Mouse (Mus musculus) embryo, embryonic 11.5 days (tissue): ENCODE results near the gene Lpin2.

Experiments
- DNase-seq: peaks from one replicate; pipeline ENCODE4 v3.0.0-alpha.2; 2012; ENCODE audit warnings: low read depth, low spot score

Lpin2 gene

GRCm38 (mm10) chr17:71182211-71182721, at the start of gene Lpin2:
Gene Lpin2 (plus strand): TSS chr17:71182560.
- no peak for DNase-seq

- no peak for DNase-seq
Observed at GRCm38 (mm10) chr17:71132856-71133439, 49.4 kb upstream of the Lpin2 start.

- no peak for DNase-seq
Observed at GRCm38 (mm10) chr17:71134441-71134955, 47.9 kb upstream of the Lpin2 start.

DNA sequence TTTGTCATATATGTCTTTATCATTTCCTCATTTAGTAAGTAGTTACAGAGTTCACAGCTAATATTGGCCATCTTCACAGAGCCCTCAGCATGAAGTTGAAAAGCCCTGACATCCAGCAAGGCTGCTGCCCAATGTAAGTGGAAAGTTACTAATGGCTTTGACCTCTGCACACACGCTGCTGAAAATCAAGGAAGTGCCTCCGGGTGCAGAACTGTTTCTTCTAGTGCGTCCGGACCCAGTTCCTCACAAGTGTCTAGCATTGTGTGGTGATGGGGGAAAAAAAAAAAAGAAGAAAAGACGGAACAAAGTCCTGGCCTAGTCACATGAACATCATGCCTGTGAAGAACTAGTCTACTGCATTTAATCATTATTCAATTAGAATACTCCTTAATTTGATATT, 47.3 kb upstream of the Lpin2 start:
- no peak for DNase-seq

- no peak for DNase-seq
Observed at GRCm38 (mm10) chr17:71135866-71136265, 46.5 kb upstream of the Lpin2 start.

DNA sequence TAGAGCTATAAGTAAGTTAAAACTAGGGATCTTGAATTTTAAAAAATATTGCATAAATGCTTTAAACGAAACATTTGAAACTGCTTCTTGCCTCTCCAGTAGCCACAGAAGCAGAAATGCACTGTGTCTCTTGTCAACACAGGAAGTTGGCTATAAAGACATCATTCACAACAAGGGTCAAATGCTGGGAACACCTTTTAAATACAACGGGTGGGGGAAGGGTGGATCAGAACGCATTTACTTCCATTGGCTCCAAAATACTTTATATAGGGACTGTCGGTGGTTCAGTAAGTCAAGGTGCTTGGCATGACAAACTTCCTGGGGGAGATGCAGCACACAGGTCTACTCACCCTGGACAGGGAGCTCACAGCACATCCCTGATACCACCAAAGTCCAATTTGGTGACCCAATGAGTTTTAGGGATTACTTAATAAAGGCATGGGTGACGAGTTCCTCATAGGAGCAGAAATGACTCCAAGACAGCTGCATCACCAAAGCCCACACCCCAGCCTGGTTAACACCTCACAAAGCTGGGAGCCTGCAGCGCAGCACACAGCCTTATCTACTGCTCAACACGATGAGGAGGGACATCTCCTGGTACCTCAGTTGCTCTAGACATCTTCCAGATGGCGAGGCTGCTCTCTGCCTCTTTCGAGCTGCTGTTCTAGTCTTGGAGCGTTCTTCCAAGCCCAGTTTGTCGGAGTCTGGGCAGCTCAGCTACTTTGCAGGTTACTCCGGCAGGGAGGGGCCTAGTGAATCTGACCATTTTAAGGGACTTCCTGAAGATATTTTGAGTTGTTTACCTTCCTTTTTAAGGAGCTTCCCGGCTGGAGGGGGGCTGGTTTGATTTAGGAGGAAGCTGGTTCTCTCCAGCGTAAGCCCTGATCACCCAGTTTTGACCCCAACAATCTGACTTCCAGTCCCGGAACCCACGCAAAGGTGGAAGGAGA, 45.7 kb upstream of the Lpin2 start:
- no peak for DNase-seq

DNA sequence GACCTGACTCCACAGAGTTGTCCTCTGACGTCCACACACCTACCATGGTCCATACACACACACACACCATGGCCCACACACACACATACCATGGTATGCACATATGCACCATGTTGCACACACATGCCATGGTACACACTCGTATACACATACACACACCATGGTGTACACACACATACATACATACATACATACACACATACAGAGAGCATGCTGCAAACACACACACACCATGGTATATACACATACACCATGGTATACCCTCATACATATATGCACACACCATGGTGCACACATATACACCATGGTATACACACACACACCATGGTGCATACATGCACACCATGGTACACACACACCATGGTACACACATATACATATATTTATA, 45.0 kb upstream of the Lpin2 start:
- no peak for DNase-seq

DNA sequence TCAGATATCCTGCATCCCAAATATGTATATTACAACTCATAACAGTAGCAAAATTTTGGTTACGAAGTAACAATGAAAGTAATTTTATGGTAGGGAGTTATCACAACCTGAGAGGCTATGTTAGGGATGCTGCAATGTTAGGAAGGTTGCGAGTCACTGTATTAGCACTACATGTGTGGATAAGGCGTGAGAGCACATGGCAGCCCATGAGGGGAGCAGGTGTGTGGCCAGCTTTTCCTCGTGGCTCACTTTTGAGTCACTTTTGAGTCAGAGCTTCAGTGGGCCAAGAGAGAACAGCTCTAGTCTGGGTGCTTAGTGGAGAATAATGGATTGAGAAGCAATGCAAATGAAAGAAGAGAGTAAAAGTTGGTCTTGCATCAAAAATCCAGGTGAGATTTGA, 40.3 kb upstream of the Lpin2 start:
- no peak for DNase-seq

- no peak for DNase-seq
Observed at GRCm38 (mm10) chr17:71143155-71143554, 39.2 kb upstream of the Lpin2 start.

- no peak for DNase-seq
Observed at GRCm38 (mm10) chr17:71144322-71145116, 37.8 kb upstream of the Lpin2 start.

GRCm38 (mm10) chr17:71145248-71145961, 37.0 kb upstream of the Lpin2 start:
- no peak for DNase-seq

DNA sequence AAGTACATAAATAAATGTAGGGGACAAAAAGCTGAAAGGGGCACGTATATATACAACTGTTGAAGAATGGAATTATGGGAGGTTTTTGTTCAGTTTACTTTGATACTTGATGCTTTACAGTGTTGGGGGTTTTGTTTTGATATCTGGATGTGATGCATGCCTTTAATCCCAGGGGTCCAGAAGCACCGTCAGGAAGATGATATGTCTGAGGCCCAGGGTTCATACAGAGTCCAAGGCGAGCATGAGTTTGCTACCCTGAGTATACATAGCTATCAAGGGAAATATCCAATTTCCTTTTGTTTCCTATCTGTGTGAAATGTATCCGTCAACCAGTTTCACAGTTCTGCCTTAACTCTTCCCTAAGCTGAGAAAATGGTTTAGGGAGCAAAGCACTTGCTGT, 29.0 kb upstream of the Lpin2 start:
- no peak for DNase-seq

DNA sequence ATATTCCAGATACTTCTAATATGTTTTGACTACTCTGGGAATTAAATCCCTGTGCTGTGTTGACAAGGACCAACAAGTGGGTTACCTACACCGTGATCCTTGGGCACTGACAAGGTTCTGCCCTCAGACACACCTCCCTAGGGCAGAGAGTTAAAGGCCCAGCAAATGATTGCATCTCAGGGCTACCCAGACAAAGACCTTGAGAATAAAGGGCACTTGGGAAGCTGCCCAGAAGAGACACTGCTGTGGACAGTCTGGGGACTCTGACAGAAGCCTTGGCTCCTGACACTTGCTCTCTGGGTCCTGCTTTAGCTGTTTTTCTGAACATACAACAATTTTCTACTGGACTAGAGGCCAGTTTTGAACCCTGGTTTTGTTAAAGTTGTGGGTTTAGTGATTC, 27.1 kb upstream of the Lpin2 start:
- DNase-seq = no peak

DNA sequence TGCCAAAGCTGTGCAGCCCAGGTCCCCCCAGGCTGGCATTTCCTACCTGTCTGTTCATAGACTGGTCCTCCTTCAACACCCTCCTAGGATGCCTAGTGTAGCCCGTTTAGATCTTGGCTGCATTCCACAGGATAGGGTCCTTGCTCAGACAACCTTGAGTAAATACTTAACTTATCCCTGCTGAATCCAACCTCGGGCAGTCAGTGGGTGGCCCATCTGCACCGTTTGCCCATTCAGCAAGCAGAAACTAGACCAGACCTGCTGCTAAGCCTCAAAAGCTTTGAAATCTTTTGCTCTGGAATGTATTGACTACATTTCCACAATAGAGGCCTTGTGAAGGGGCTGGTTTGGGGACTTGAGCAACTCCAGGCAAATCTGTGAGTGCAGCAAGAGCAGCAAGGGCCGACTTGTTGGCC, 23.2 kb upstream of the Lpin2 start:
- no peak for DNase-seq

DNA sequence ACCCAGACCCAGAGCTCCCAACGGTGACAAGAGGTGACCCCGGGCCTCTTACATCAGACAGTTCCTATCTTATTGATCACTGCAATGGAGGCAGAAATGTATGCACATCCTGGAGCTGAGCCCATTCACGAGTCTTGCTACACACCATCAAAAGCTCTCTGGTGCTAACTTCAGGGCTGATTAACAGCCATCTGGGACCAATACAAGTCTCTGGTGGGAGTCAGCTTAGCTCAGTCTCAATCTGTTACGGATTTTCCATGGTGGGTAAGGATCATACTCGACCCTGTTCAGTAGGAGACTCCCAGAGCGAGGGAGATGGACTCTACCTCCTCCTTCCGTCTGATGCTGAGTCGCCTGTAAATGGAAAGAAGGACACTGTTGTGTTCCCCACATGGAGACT, 22.6 kb upstream of the Lpin2 start:
- no peak for DNase-seq

DNA sequence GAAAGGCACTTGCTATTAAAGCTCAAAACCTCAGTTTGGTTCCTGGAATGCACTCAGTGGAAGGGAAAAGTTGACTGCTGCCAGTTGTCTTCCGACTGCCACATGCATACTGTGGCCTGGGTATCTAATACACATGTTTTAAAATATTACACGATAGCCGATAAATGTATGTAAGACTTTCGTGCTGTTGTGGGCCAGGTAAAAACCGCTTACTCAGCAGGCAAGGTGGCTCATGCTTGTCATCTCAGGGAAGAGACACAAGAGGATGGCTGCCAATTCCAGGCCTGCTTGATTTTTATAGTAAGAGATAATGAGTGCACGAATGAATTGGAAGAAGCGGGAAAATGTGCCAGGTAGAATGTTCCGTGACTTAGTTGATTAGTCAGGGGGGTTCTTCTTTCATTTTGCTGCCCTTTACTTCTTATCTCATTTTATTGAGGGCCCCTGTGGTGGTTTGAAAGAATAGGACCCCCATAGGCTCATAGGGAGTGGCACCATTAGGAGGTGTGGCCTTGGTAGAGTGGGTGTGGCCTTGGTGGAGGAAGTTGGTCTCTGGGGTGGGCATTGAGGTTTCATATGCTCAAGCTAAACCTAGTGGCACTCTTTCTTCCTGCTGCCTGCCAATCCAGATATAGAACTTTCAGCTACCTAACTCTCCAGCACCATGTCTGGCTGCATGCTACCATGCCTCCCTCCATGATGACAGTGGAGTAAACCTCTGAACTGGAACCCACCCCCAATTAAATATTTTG, 21.9 kb upstream of the Lpin2 start:
- no peak for DNase-seq

DNA sequence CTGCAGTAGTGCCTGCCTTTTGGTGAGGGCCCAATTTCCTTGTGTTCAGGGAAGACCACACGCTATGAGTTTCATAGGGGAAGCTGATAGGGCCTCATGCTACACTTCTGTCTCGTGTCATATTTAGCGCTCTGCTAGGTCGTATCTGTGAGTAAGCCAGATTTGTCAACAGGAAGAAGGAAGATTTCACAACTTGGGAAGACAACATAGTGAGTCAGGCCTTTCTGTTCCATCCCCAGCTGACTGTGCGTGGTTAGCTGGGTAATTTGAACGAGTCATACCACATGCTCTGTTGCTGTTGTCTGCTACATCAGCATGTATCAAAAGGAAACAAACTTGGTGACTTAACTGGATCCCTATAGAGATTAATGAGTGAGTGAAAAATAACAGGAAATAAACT, 17.4 kb upstream of the Lpin2 start:
- DNase-seq = no peak

GRCm38 (mm10) chr17:71168205-71168815, 14.1 kb upstream of the Lpin2 start:
- DNase-seq = no peak

- no peak for DNase-seq
Observed at GRCm38 (mm10) chr17:71168846-71169245, 13.5 kb upstream of the Lpin2 start.

GRCm38 (mm10) chr17:71169639-71170038, 12.7 kb upstream of the Lpin2 start:
- DNase-seq = no peak
